In genomic region chr13:109429544-109429943, GRCm38 (mm10) we compare ENCODE assay signal across 21 mouse cellular contexts.
DNase-seq lines count a peak whose midpoint lies in the region; ATAC-seq and TF ChIP-seq lines count a peak whose summit lies in the region.
"Had no signal": no experiment of that assay in that cellular context is flagged by ENCODE, and none has a peak within 500 bp of the region (broad histone marks: within the 10 kb centered on the region; RNA-seq: fewer than 3 reads in every experiment).

No protein-coding gene starts in this region.

- ATAC-seq in cerebellum, adult (ENCODE audit: insufficient number of reproducible peaks, low FRiP score, low TSS enrichment) = peak; percentile 56
- ATAC-seq: activated CD4-positive, CD25-positive, alpha-beta regulatory T cell, adult 4 months; CD4-positive, CD25-positive, alpha-beta regulatory T cell, adult 4 months; forebrain, embryonic 14.5 days; forebrain, embryonic 16.5 days; Patski had no signal

- intact Hi-C loops in gastrocnemius, adult 2 months (cut with DNase I) = no loop called here
- intact Hi-C loops in gastrocnemius, postnatal 36 days (cut with DNase I) = no loop called here

- H3K27ac ChIP-seq in gastrocnemius, adult 2 months = peak overlapping the region; percentile 53
- H3K27ac ChIP-seq: embryonic facial prominence, embryonic 10.5 days; embryonic facial prominence, embryonic 12.5 days; forebrain, embryonic 10.5 days; forebrain, embryonic 12.5 days had no signal

- DNase-seq in cerebellum, adult 11-12 months = no peak
- no peak for DNase-seq in gastrocnemius, adult 2 months
- no peak for DNase-seq in gastrocnemius, postnatal 36 days
- peak; percentile 24 for DNase-seq in brain, adult 2 months (ENCODE audit: low read depth, low spot score)
- DNase-seq in adrenal gland, adult (ENCODE audit: inconsistent age in 2 of 2, low spot score in 1 of 2) = no peak
- DNase-seq: adrenal gland, adult 2 months; adrenal gland, postnatal 10 days; adrenal gland, postnatal 25 days; B cell, adult 2 months; cerebellum, adult 11 months; cerebellum, adult 9-10 months had no signal

- no peak overlapping the region for H3K4me3 ChIP-seq in gastrocnemius, adult 2 months
- H3K4me3 ChIP-seq: embryonic facial prominence, embryonic 10.5 days; embryonic facial prominence, embryonic 12.5 days; forebrain, embryonic 10.5 days; forebrain, embryonic 12.5 days had no signal

- no peak for TF ChIP-seq CTCF in gastrocnemius, adult 2 months (IDR thresholded peaks at IDR 0.05)
